Mouse (Mus musculus): ENCODE measurements around the gene Adam19.

Gene Adam19

DNA sequence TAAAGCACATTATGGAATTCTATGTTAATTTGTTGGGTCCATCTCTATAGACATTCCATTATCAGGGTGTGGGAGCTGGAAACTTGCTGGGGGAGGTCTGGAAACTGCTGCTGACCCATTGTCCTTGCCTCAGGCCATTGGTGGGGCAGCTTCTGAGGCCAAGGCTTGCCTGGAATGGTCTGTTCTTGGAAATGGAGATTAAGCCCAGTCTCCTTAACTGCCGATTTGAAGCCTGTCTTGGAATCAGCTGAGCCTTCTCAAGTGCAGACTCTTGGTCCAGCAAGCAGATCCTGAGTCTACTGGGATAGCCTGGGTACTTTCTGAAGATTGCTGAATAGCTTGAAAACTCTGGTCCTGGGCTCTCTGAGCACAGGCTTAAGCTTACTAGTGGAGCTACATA lies 51.3 kb downstream of the Adam19 start:
- DNase-seq (ENCODE audit: low spot score), result no peak

DNA sequence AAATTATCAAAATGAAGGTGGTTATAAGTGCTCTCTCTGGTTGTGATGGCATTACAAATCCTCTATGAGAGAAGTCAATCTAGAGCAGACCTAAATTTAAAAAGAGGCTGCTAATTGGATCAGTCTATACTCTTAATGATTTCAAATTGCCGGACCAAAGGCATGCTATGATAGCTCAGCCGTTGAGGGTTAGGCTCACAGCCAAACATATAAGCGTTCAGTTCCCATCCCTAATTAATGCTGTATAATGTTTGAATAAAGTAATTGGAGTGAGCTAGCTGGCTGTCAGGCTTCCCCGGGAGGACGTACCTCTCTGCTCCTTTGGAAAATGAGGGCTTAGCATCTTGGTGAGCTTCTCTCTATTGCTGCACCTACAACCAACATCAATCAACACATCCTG lies 53.4 kb downstream of the Adam19 start:
- no peak for DNase-seq (ENCODE audit: low spot score)

- no peak for DNase-seq (ENCODE audit: low spot score)
Observed at GRCm38 (mm10) chr11:46110156-46110944, 54.6 kb downstream of the Adam19 start.

DNA sequence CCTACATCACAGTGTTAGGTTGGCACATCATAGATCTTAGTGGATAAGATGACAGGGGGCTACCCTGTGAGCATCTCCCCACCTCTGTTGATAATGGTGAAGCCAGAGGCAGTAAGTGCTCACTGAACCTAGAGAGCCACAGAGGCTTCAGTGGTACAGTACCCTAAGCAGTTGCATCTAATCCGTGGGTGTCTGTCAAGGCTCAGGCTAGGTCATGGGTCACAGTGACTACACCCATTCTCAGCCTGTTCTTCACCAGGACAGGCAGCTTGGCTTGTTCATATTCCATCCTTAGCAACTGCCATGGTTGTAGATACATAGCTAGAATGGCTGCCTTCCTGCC lies 55.1 kb downstream of the Adam19 start:
- no peak for DNase-seq (ENCODE audit: low spot score)

DNA sequence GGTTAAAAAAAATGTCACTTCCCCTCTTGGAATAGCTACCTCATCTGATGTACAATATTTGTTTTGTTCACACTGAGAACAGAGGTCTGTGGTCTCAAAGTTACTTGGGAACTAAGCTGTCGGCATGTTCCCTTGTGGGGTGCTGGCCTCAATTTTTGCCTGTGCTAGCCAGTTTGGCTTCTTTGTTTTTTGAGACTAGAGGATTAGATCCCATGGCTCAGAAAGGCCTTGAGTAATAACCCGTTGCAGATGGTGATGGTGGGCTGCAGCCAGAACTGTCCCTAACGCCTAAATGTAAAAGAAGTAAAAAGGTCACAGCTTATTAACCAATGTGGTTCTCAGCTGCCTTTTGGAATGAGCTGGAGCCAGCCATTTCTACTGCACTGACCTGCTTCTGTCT lies 57.4 kb downstream of the Adam19 start:
- no peak for DNase-seq (ENCODE audit: low spot score)

DNA sequence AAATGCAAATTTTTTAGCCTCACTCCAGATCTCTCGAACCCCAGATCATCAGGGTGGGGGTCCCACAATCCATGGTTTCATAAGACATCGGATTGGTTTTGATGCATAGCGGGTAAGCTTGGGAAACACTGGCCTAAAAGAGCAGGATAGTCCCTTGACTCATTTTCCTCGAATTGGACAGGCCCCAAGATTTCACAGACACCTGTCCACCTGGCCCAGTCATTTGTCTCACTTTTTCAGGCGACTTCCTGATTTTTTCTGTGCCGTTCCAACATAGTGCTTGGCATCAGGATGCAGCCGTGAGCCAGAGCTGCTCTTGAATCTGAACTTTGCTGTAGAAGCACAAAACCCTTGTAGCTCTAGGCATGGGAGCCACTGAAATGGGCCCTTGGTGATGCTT lies 58.4 kb downstream of the Adam19 start:
- DNase-seq (ENCODE audit: low spot score), result no peak

DNA sequence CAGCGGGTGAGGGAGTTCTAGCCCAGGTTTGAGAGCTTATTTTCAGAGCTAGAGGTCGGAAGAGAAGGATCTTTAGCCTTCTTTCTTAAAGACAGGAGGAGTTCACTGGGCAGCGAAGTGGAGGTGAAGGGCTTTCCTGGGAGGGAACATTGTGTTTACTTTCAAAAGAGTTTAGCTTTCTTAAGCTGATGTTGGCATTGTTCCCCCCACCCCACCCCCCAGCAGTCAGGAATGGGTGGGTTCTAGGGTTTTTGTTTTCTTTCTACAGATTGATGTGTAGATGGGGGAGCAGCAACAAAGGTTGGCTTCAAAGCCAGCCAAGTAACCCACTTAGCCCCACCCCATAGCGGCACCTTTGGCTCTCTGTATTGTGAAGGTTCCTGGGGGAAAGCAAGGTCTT lies 59.2 kb downstream of the Adam19 start:
- no peak for DNase-seq (ENCODE audit: low spot score)

DNA sequence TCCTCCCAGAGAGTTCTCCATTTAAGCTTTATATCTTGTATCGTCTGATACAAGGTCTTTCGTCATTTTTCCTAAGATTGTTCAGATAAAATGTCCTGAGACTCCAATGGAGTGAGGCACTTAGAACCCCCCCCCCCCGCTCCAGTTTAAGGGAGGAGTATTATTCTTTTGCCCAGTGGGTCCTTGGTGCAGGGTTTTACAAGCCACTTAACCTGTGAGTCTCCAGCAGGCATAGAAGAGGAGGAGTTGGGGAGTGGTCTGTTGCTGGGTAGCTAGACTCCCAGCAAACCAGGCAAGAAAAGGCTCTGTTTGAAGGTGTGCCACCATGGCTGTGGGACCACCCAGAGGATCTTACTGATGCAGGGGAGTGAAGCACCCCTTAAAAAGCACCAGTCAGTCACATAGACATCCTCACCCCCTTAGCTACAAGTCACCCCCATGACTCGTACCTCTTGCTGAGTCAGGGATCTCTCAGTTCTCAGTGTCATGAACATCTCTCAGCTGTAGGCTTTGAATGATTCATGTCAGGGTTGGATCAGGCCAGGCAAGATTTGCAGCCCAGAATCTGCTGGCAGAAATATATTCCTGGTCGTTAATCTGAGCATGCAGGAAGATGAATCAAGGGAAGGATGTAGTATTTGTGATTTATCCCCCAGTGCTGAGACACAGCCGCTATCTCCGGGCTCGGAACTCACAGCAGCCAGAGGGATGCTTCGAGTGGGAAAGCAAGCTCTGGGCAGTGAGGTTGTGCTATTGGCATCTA lies 59.8 kb downstream of the Adam19 start:
- no peak for DNase-seq (ENCODE audit: low spot score)

- no peak for DNase-seq (ENCODE audit: low spot score)
Observed at GRCm38 (mm10) chr11:46116510-46116909, 60.7 kb downstream of the Adam19 start.

DNA sequence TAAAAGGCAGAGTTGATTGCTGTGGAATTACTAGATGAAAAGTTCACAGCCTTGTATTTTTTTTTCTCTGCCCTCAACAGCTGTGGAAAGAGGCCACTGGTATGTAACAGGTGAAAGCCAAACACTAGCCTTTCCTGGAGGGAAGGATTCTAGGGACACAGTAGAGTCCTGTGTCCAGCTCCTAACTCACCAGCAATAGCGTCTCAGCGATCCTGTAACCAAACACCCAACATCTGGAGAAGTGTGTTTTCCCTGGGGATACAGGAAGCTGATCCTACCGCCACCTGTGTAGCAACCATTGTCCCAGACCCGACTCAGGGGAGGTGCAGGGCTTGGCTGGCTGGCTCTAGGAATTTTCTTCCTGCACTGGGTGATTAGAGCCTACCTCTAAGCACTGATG lies 63.8 kb downstream of the Adam19 start:
- DNase-seq (ENCODE audit: low spot score), result no peak

DNA sequence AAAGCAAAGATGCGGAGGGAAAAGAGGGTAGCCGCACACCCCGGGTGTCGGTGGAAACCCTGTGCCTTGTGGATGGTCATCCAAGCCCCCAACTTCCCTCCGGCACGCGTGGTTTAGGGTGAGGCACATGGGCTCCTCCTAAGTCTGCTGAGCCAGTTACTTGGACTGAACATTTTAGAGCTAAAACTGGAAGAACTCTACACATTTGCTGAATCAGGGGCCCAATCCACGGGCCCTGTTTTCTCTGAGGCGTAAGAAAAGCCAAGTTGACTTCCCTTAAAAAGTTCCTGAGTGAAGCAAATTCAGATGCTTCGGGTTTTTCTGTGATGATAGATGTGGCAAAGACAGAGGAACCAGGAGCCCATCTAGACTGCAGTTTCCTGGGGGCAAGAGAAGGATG lies 64.3 kb downstream of the Adam19 start:
- DNase-seq (ENCODE audit: low spot score), result no peak

- DNase-seq (ENCODE audit: low spot score), result no peak
Observed at GRCm38 (mm10) chr11:46121666-46122065, 65.9 kb downstream of the Adam19 start.

DNA sequence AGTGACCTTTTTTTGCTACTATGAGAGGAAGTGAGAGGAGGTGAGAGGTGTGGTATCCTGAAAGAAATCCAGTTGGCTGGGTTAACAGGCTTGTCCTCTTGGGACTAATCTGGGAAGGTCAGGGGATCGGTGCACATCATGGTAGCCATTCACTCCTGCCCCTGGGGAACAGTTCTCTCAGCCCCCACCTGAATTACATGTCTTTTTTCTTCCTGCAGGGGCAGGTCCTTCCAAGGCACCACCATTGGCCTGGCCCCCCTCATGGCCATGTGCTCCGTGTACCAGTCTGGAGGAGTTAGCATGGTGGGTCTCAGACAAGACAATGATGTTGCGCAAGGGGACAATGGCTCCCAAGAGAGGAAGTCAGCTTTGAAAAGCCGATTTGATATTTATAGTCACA lies 67.1 kb downstream of the Adam19 start:
- no peak for DNase-seq (ENCODE audit: low spot score)

DNA sequence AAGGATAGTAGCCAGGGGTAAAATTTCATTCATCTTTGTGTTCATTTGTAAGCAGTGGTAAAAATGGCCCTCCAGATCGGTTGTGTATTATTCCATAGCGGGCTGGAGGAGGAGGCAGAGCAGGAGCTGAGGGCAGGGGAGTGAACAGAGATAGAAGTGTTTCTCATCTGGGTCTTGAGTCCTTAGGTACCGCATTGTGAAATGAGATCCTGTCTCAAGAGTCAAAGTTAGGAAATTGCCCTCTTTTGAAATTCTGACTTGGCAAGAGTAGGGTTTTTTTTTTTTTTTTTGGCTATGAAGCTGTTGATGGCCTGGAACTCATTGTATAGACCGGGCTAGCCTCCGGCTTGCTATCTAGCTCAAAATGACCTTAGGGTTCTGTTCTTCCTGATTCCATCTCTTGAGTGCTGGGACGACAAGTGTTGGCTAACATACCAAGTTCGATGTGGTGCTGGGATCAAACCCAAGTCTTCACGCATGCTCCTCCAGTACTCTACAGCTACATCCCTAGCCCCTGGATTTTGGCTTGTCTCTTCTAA lies 67.6 kb downstream of the Adam19 start:
- no peak for DNase-seq (ENCODE audit: low spot score)

DNA sequence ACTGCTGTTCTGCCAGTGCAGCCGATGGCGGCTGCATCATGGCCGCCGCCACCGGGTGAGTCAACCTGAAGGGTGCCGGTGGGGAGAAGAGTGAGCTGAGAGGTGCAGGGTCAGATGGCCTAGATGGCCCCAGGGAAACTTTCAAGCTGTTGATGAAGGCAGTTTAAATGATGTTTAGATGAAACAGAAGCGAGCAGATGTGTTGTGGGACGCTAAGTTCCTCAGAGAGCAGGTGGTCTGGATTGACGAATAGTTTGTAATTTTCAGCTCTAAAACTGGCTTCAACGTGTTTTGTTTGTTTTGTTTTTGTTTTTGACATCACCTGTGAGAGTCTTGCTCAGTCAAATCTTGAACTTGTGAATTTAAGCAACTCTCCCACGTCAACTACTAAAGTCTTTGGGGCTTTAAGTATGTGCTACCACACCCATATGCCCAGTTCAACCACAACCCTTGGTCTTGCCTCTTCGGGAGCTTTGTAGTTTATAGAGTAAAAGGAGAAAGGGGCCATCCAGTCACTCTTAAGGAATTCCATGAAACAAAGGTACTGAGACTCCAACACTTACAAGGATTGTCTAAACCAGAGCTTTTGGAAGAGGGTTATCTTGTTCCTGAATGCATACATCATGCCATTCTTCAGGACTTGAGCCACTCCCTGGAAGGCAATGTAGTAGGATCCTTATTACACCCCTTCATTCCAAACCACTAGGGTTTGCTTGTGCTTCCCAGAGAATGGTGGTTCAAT lies 69.5 kb downstream of the Adam19 start:
- DNase-seq (ENCODE audit: low spot score), result no peak

DNA sequence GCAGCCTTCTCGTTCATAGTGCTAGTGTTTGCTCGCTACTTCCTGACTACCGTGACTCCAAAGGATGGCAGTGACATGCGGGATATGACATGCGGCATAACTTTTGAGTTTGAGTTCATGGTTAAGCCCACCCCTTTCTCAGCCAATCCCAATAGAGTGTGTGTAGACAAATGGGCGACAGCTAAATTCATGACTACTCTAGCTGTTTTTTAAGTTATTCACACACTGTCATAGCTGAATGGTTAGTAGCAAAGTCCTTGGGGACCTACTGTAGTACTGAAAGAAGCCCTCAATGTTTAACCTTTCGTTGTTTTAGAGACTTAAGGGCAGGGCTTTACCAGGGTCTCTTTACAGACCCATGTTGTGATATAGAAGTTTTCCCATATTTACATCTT lies 70.0 kb downstream of the Adam19 start:
- DNase-seq (ENCODE audit: low spot score), result no peak

- no peak for DNase-seq (ENCODE audit: low spot score)
Observed at GRCm38 (mm10) chr11:46126317-46126716, 70.5 kb downstream of the Adam19 start.

GRCm38 (mm10) chr11:46126827-46127410 lies 71.1 kb downstream of the Adam19 start:
- no peak for DNase-seq (ENCODE audit: low spot score)

DNA sequence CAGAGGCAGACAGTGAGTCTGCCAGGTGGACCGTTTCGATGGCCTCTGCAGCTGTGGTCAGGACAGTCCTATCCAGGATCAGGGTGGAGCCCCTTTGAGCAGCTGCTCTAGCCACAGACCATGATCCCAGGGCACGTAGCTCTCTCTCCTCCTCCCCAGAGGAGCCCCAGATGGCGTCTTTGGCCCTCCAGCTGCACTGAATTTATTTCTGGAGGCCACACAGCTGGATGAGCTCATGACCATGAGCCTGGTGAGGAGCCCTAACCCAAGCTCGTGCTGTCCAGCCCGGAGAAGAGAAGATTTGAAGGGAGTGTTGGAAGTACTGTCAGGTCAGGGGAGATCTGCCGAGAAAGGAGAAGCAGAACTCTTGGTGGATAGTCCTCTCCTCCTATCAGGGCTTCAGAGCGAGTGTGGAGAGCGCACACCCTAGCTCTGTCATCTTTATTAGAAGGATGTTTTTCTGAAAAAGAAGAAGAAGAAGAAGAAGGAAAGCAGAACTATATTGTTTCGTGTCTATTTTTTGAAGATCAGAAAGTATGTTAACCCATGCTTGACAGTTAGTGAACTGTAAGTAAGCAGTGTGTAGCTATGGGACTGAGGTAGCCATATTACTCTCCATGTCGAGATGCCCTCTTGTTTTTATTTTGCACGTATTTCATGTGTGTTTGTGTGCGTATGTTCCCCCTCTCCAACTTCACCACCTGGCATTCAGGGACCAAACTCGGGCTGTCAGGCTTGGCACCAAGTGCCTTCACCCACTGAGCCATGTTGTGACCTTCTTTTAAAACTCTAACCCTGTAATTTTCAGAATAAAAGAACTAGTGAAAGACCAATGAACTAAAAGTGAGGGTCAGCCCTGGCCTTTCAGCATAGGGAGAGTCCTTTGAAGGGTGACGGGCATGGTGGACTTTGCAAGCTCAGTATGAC lies 72.1 kb downstream of the Adam19 start:
- no peak for DNase-seq (ENCODE audit: low spot score)

GRCm38 (mm10) chr11:46128548-46128945 lies 72.8 kb downstream of the Adam19 start:
- DNase-seq (ENCODE audit: low spot score), result no peak

Measured in urinary bladder, postnatal 10 days (tissue).